Mouse (Mus musculus) E14TG2a.4 (cell line): ENCODE data around the gene Svopl.

ENCODE experiments used
- CTCF ChIP-seq: conservative IDR thresholded peaks from 2 replicates; pipeline ENCODE4 v1.5.1; 2014; ENCODE audit warnings: low read length
- NANOG ChIP-seq: IDR thresholded peaks from 2 replicates; pipeline ENCODE4 v1.6.1; 2014; ENCODE audit warnings: borderline replicate concordance, low read length, mixed read lengths
- POU5F1 ChIP-seq: IDR thresholded peaks from 2 replicates; pipeline ENCODE4 v1.6.1; 2014; ENCODE audit warnings: low read length, borderline replicate concordance

DNA sequence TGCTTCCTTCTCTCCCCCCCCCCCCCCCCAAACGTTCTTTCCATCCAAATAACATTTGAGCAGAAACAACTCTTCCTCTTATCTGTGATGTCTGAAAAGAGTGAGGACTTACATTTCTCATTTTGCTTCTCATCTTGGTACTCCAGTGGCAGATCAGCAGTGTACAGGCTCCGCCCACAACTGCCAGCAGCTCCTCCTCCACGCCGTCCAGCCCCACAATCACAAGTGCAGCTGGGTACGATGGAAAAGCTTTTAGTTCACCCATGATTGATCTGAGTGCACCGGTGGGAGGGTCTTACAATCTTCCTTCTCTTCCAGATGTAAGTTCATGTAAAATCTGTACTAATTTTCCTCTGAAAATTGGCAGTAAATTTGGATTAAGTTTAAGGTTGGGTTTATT, 95.5 kb downstream of the Svopl start:
- no peak for TF ChIP-seq CTCF
- no peak for TF ChIP-seq POU5F1
- no peak for TF ChIP-seq NANOG
